Mouse (Mus musculus) heart, postnatal 0 days (tissue): ENCODE data around the gene Slc16a4. TPM values are rescaled to one million over a fixed set of nuclear protein-coding genes. Genes with fewer than 3 reads are reported as not detected.

Source experiments
- ATAC-seq: fragments of 200-750 bp; cut with Nextera tagmentation; 2 replicates; pipeline ENCODE4 v1.8.0; 2017; ENCODE audit warnings: low read depth, moderate number of reproducible peaks, moderate library complexity; ENCODE audit not compliant: insufficient read depth
- DNase-seq: peaks from one replicate; pipeline ENCODE4 v3.0.0-alpha.2; 2016; ENCODE audit warnings: low spot score
- H3K27ac ChIP-seq: fragments of 300-500 bp; sonication (generic); 2 replicates; pipeline ENCODE4 v1.5.1; 2014; ENCODE audit warnings: low read depth, mild to moderate bottlenecking
- H3K27me3 ChIP-seq: fragments of 300-500 bp; sonication (generic); 2 replicates; pipeline ENCODE4 v1.6.1; 2014; ENCODE audit warnings: low read length, mixed read lengths; ENCODE audit not compliant: control insufficient read depth, insufficient read depth
- H3K36me3 ChIP-seq: fragments of 300-500 bp; sonication (generic); replicated peaks from 2 replicates; pipeline ENCODE4 v1.6.1; 2014; ENCODE audit warnings: low read length, mixed read lengths; ENCODE audit not compliant: control insufficient read depth, insufficient read depth
- H3K4me1 ChIP-seq: fragments of 300-500 bp; sonication (generic); 2 replicates; pipeline ENCODE4 v1.6.1; 2014; ENCODE audit warnings: antibody characterized with exemption; ENCODE audit not compliant: control insufficient read depth, insufficient read depth
- H3K4me2 ChIP-seq: fragments of 300-500 bp; sonication (generic); 2 replicates; pipeline ENCODE4 v1.6.1; 2014; ENCODE audit warnings: low read depth, mild to moderate bottlenecking, low read length, moderate library complexity
- H3K4me3 ChIP-seq: fragments of 300-500 bp; sonication (generic); 2 replicates; pipeline ENCODE4 v1.5.1; 2014; ENCODE audit warnings: low read depth, low read length
- H3K9ac ChIP-seq: fragments of 300-500 bp; sonication (generic); replicated peaks from 2 replicates; pipeline ENCODE4 v1.6.1; 2014; ENCODE audit warnings: low read depth, low read length, mixed read lengths
- H3K9me3 ChIP-seq: fragments of 300-500 bp; sonication (generic); replicated peaks from 2 replicates; pipeline ENCODE4 v1.6.1; 2016; ENCODE audit warnings: low read length; ENCODE audit not compliant: control insufficient read depth
- CTCF ChIP-seq: IDR thresholded peaks from 2 replicates; pipeline ENCODE4 v1.5.1; 2016; ENCODE audit warnings: antibody characterized with exemption, control low read depth, low read depth
- EP300 ChIP-seq: IDR thresholded peaks from 2 replicates; pipeline ENCODE4 v1.6.1; 2016; ENCODE audit warnings: antibody characterized with exemption, low read depth
- WGBS: fragments of 180-500 bp; shearing (Covaris S2); extraction: QIAGEN DNeasy Blood & Tissue Kit; methylation state at CpG from one replicate; pipeline ENCODE4 v1.1.7; 2014; 5-methylcytosine and 5-hydroxymethylcytosine counted together
- polyA plus RNA-seq: library from polyadenylated mRNA; unstranded; fragments of >200 nt; fragmentation: Nextera tagmentation; extraction: Ambion mirVana; gene quantifications from 2 replicates; pipeline ENCODE4 v1.2.1, GENCODE M21; 2015
- total RNA-seq: library from RNA; depleted of rRNA; stranded (reverse); fragments of >200 nt; gene quantifications from 2 replicates; pipeline ENCODE4 v1.2.3, GENCODE M21; 2014; ENCODE audit warnings: low replicate concordance

Slc16a4 gene
- total and polyA plus RNA-seq, 2 experiments from 2014 or later = 0.90 to 2.1 TPM

- no peak overlapping the region for H3K4me2 ChIP-seq
- no peak for DNase-seq
These were observed 35.4 kb downstream of the Slc16a4 start for GRCm38 (mm10) chr3:107326442-107326841.

GRCm38 (mm10) chr3:107330503-107331424, 39.7 kb downstream of the Slc16a4 start:
- H3K36me3 ChIP-seq = peaks cover 16% of the 10 kb centered on the region
- peak overlapping the region; percentile 99 for H3K9ac ChIP-seq
- no peaks in the 10 kb centered on the region for H3K27me3 ChIP-seq
- WGBS = 36% methylated on average over 28 of the region's 28 CpGs
- no peak for ATAC-seq
- H3K4me2 ChIP-seq = peak overlapping the region; percentile 91
- peaks cover 23% of the 10 kb centered on the region for H3K4me1 ChIP-seq
- H3K4me3 ChIP-seq = peak overlapping the region; percentile 100
- H3K9me3 ChIP-seq = no peaks in the 10 kb centered on the region
- TF ChIP-seq EP300 = no peak
- no peak for TF ChIP-seq CTCF
- no peak overlapping the region for H3K27ac ChIP-seq
- no peak for DNase-seq

More at GRCm38 (mm10) chr3:107326442-107326841, 35.4 kb downstream of the Slc16a4 start:
- H3K27ac ChIP-seq = no peak overlapping the region
- H3K4me1 ChIP-seq = peaks cover 31% of the 10 kb centered on the region
- 92% methylated on average over 1 of the region's 1 CpGs for WGBS
- no peak for TF ChIP-seq CTCF
- TF ChIP-seq EP300 = no peak
- H3K4me3 ChIP-seq = no peak overlapping the region
- H3K9ac ChIP-seq = no peak overlapping the region
- H3K27me3 ChIP-seq = no peaks in the 10 kb centered on the region
- no peaks in the 10 kb centered on the region for H3K9me3 ChIP-seq
- ATAC-seq = no peak
- peaks cover 28% of the 10 kb centered on the region for H3K36me3 ChIP-seq

- Histone ChIP-seq H3K27ac (peak overlapping the region; percentile 99), H3K4me2 (peak overlapping the region; percentile 91), H3K9me3 (no peaks in the 10 kb centered on the region), H3K27me3 (no peaks in the 10 kb centered on the region), H3K9ac (peak overlapping the region; percentile 99), H3K4me3 (peak overlapping the region; percentile 100), H3K36me3 (peaks cover 12% of the 10 kb centered on the region), H3K4me1 (peaks cover 23% of the 10 kb centered on the region)
- DNase-seq (no peak), ATAC-seq (no peak)
- 11% methylated on average over 17 of the region's 17 CpGs for WGBS
- TF ChIP-seq CTCF (no peak), EP300 (no peak)
These were observed 40.7 kb downstream of the Slc16a4 start for GRCm38 (mm10) chr3:107331746-107332126.

GRCm38 (mm10) chr3:107332127-107332959, 41.3 kb downstream of the Slc16a4 start:
- Histone ChIP-seq H3K4me2 (peak overlapping the region; percentile 91), H3K27me3 (no peaks in the 10 kb centered on the region), H3K36me3 (peaks cover 12% of the 10 kb centered on the region), H3K4me3 (peak overlapping the region; percentile 100), H3K27ac (peak overlapping the region; percentile 99), H3K9me3 (no peaks in the 10 kb centered on the region), H3K4me1 (peaks cover 23% of the 10 kb centered on the region), H3K9ac (peak overlapping the region; percentile 99)
- DNase-seq (peak; percentile 51), ATAC-seq (peak; percentile 11; the same call in 1 of the 2 replicates)
- TF ChIP-seq EP300 = 0 out of 2 replicates have a peak, but pooled peaks have one; percentile 14
- no peak for TF ChIP-seq CTCF
- WGBS = under 1% methylated on average over 75 of the region's 75 CpGs

- TF ChIP-seq EP300 (no peak), CTCF (no peak)
- peak; percentile 93 for ATAC-seq
- Histone ChIP-seq H3K9ac (peak overlapping the region; percentile 99), H3K27me3 (no peaks in the 10 kb centered on the region), H3K27ac (peak overlapping the region; percentile 99), H3K4me3 (peak overlapping the region; percentile 100), H3K9me3 (no peaks in the 10 kb centered on the region), H3K36me3 (peaks cover 12% of the 10 kb centered on the region), H3K4me2 (peak overlapping the region; percentile 91), H3K4me1 (peaks cover 23% of the 10 kb centered on the region)
- under 1% methylated on average over 37 of the region's 37 CpGs for WGBS
- DNase-seq = peak; percentile 100
These were observed 41.9 kb downstream of the Slc16a4 start for GRCm38 (mm10) chr3:107332960-107333380.
